Mouse (Mus musculus) kidney, adult 2 months (tissue): Measurements from ENCODE around the gene Cntnap2.

Experiments used
- CTCF ChIP-seq: fragments of 200-500 bp; conservative IDR thresholded peaks from 2 replicates; pipeline ENCODE4 v1.5.1; 2011; ENCODE audit warnings: low read depth, mild to moderate bottlenecking, control low read depth, low read length, moderate library complexity, mixed read lengths; ENCODE audit not compliant: insufficient read depth, insufficient read length
- POLR2A ChIP-seq: fragments of 200-500 bp; IDR thresholded peaks from one replicate; pipeline ENCODE4 v1.6.1; 2011; ENCODE audit warnings: low read depth, low read length, control low read depth

- TF ChIP-seq POLR2A = no peak
- TF ChIP-seq CTCF = no peak
Observed at GRCm38 (mm10) chr6:46886230-46886629, 1827.1 kb downstream of the Cntnap2 start.
